Mouse (Mus musculus): ENCODE measurements at regions not wholly inside any gene's neighbourhood (a gene's known extent, or its start where the extent isn't known, plus 50 kb on each side); places are given as distances from the start of the nearest gene placed in this dataset.

- TF ChIP-seq POLR2A (IDR thresholded peaks at IDR 0.05; ENCODE audit: low read depth, low read length) (no peak), CTCF (conservative IDR thresholded peaks at IDR 0.05; ENCODE audit: insufficient read depth, insufficient read length, low read depth, low read length) (no peak)
Observed at GRCm38 (mm10) chr3:143155556-143155955, 273.8 kb upstream of the Pkn2 start.

Measured in kidney, adult 2 months (tissue).